Mouse (Mus musculus): ENCODE data around the gene Vmn1r191.
"Not testable (repeated sequence)": the region's sequence is repeated elsewhere in the genome, so short reads cannot be mapped to it uniquely, and the experiment has no call there.

- TF ChIP-seq CTCF (IDR thresholded peaks at IDR 0.05; ENCODE audit: control insufficient read depth, insufficient read depth, insufficient read length); MAX (IDR thresholded peaks at IDR 0.05); MYOG (IDR thresholded peaks at IDR 0.05; ENCODE audit: control insufficient read depth, extremely low read depth, insufficient read length): not testable (repeated sequence)
Measured at GRCm38 (mm10) chr13:22192756-22193155, 9.0 kb upstream of the Vmn1r191 start.
